Mouse (Mus musculus): ENCODE data around the gene Wwc2.

GRCm38 (mm10) chr8:47979876-47980275 lies 10.8 kb downstream of the Wwc2 start:
- TF ChIP-seq CTCF (IDR thresholded peaks at IDR 0.05; ENCODE audit: low read depth) (no peak), EP300 (IDR thresholded peaks at IDR 0.05; ENCODE audit: low read depth) (no peak)

Data from liver, postnatal 0 days (tissue).